Mouse (Mus musculus): ENCODE results near the gene Fam216a. TPM values are rescaled to one million over a fixed set of nuclear protein-coding genes. Genes with fewer than 3 reads are reported as not detected.

The Fam216a gene
- polyA plus RNA-seq, 1 experiment from 2014 or later = 15.9 TPM

DNA sequence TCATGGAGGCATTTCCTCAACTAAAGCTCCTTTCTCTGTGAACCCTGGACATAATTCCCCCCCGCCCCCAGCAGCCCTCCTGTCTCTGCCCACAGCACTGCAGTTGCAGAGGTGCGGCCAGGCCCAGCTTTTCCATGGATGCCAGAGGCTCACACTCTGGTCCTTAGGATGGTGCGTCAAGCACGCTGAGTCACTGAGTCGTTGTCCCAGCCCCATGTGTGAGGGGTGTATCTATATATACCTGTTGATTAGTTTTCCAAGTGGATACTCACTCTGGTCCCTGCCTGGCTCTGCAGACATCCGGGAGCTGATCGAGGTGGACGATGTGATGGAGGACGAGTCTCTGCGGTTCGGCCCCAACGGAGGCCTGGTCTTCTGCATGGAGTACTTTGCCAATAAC is 6.0 kb upstream of the Fam216a start:
- WGBS = 93% methylated on average over 12 of the region's 12 CpGs
- ATAC-seq = no peak

GRCm38 (mm10) chr5:122377101-122377833 is 5.1 kb upstream of the Fam216a start:
- Histone ChIP-seq H3K4me2 (replicated peaks; ENCODE audit: low read depth) (no peak overlapping the region), H3K4me3 (ENCODE audit: low read depth, low read length) (no peak overlapping the region), H3K27me3 (replicated peaks; ENCODE audit: control insufficient read depth, insufficient read depth, low read length) (no peaks in the 10 kb centered on the region), H3K27ac (ENCODE audit: low read depth, low read length) (no peak overlapping the region), H3K9me3 (ENCODE audit: control insufficient read depth) (no peaks in the 10 kb centered on the region), H3K9ac (ENCODE audit: low read depth, low read length) (no peak overlapping the region), H3K36me3 (ENCODE audit: control insufficient read depth, insufficient read depth) (peaks cover 41% of the 10 kb centered on the region), H3K4me1 (replicated peaks; ENCODE audit: control insufficient read depth, insufficient read depth, low read length) (no peaks in the 10 kb centered on the region)
- no peak for TF ChIP-seq CTCF (IDR thresholded peaks at IDR 0.05; ENCODE audit: low read depth)
- no peak for ATAC-seq
- 84% methylated on average over 4 of the region's 4 CpGs for WGBS

More for the DNA sequence above, 6.0 kb upstream of the Fam216a start:
- H3K36me3 ChIP-seq (ENCODE audit: control insufficient read depth, insufficient read depth) = peaks cover 43% of the 10 kb centered on the region
- no peaks in the 10 kb centered on the region for H3K9me3 ChIP-seq (ENCODE audit: control insufficient read depth)
- no peaks in the 10 kb centered on the region for H3K27me3 ChIP-seq (replicated peaks; ENCODE audit: control insufficient read depth, insufficient read depth, low read length)
- H3K4me3 ChIP-seq (ENCODE audit: low read depth, low read length) = no peak overlapping the region
- no peak for TF ChIP-seq CTCF (IDR thresholded peaks at IDR 0.05; ENCODE audit: low read depth)
- H3K4me2 ChIP-seq (replicated peaks; ENCODE audit: low read depth) = no peak overlapping the region
- H3K4me1 ChIP-seq (replicated peaks; ENCODE audit: control insufficient read depth, insufficient read depth, low read length) = no peaks in the 10 kb centered on the region
- H3K9ac ChIP-seq (ENCODE audit: low read depth, low read length) = no peak overlapping the region
- no peak overlapping the region for H3K27ac ChIP-seq (ENCODE audit: low read depth, low read length)

DNA sequence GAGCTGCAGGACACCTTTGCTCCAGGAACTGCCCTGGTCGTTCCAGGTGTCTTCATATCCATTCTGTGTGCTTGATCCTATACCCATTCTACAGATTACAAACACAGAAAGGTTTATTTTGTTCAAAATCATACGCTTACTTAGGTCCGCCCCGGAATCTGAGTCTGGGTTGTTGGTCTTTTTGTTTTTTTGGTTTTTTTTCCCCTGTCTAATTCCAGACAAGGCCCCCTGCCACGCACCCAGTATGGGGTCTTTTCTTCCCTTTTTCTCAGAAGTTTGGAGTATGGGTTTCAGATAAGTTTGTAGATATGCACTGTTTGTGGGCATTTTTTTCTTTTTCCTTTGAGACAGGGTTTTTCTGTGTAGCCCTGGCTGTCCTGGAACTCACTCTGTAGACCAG is 714 bp upstream of the Fam216a start:
- Histone ChIP-seq H3K27me3 (replicated peaks; ENCODE audit: control insufficient read depth, insufficient read depth, low read length) (no peaks in the 10 kb centered on the region), H3K27ac (ENCODE audit: low read depth, low read length) (peak overlapping the region; percentile 85)

GRCm38 (mm10) chr5:122371591-122372191 is 473 bp downstream of the Fam216a start, which contains the start of gene Gpn3:
Gpn3 (plus strand) TSS chr5:122371876.
- no peaks in the 10 kb centered on the region for H3K4me1 ChIP-seq (replicated peaks; ENCODE audit: control insufficient read depth, insufficient read depth, low read length)
- H3K36me3 ChIP-seq (ENCODE audit: control insufficient read depth, insufficient read depth) = peaks cover 14% of the 10 kb centered on the region; the same call in 1 of the 2 replicates
- TF ChIP-seq CTCF (IDR thresholded peaks at IDR 0.05; ENCODE audit: low read depth) = no peak
- peak within 1 kb of the TSS; percentile 85 for H3K27ac ChIP-seq (ENCODE audit: low read depth, low read length)
- 2% methylated on average over 35 of the region's 46 CpGs for WGBS
- H3K4me3 ChIP-seq (ENCODE audit: low read depth, low read length) = peak within 1 kb of the TSS; percentile 71
- H3K4me2 ChIP-seq (replicated peaks; ENCODE audit: low read depth) = peak within 1 kb of the TSS; percentile 90
- no peaks in the 10 kb centered on the region for H3K27me3 ChIP-seq (replicated peaks; ENCODE audit: control insufficient read depth, insufficient read depth, low read length)
- ATAC-seq = peak; percentile 62
- peak within 1 kb of the TSS; percentile 57 for H3K9ac ChIP-seq (ENCODE audit: low read depth, low read length)
- no peaks in the 10 kb centered on the region for H3K9me3 ChIP-seq (ENCODE audit: control insufficient read depth)

More for the DNA sequence above, 714 bp upstream of the Fam216a start:
- Histone ChIP-seq H3K4me3 (ENCODE audit: low read depth, low read length) (peak overlapping the region; percentile 71), H3K4me1 (replicated peaks; ENCODE audit: control insufficient read depth, insufficient read depth, low read length) (no peaks in the 10 kb centered on the region), H3K36me3 (ENCODE audit: control insufficient read depth, insufficient read depth) (peaks cover 7% of the 10 kb centered on the region; the same call in 1 of the 2 replicates), H3K9ac (ENCODE audit: low read depth, low read length) (peak overlapping the region; percentile 50; the same call in 1 of the 2 replicates), H3K4me2 (replicated peaks; ENCODE audit: low read depth) (peak overlapping the region; percentile 90), H3K9me3 (ENCODE audit: control insufficient read depth) (no peaks in the 10 kb centered on the region)
- 7% methylated on average over 5 of the region's 5 CpGs for WGBS
- no peak for ATAC-seq
- no peak for TF ChIP-seq CTCF (IDR thresholded peaks at IDR 0.05; ENCODE audit: low read depth)

DNA sequence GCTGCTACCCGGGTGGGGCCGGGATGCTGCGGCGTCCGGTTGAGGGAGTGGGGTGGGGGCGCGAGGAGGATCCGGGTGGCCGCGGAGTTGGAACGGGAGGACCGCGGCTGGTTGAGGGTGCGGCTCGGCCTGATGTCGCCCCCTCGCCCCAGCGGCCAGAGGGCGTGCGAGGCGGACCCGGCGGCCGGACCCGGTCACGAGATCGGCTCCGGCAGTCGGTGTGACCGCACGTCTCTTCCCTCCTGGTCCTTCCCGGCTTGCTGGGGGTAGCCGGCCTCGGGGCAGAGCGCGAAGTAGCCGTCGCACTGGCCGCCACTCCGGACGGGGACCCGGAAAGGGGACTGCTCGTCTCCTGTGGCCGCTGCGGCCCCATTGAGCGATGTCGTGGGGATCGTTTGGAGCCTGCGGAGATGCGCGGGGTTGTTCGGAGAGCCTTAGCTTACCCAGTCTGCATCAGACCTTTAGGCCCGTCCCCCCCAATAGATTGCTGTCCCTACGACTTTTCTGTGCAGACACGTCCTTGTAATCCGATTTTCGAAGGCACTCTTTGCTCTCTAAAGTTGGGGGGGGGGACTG is 17.6 kb downstream of the Fam216a start:
- peak overlapping the region; percentile 75 for H3K4me2 ChIP-seq (replicated peaks; ENCODE audit: low read depth)
- ATAC-seq = peak; percentile 78
- H3K4me1 ChIP-seq (replicated peaks; ENCODE audit: control insufficient read depth, insufficient read depth, low read length) = peaks cover 7% of the 10 kb centered on the region; the same call in 1 of the 2 replicates
- peak overlapping the region; percentile 88 for H3K27ac ChIP-seq (ENCODE audit: low read depth, low read length)
- H3K9ac ChIP-seq (ENCODE audit: low read depth, low read length) = peak overlapping the region; percentile 76
- under 1% methylated on average over 51 of the region's 57 CpGs for WGBS
- H3K9me3 ChIP-seq (ENCODE audit: control insufficient read depth) = no peaks in the 10 kb centered on the region
- peak overlapping the region; percentile 95 for H3K4me3 ChIP-seq (ENCODE audit: low read depth, low read length)
- H3K36me3 ChIP-seq (ENCODE audit: control insufficient read depth, insufficient read depth) = no peaks in the 10 kb centered on the region; the same call in 1 of the 2 replicates
- TF ChIP-seq CTCF (IDR thresholded peaks at IDR 0.05; ENCODE audit: low read depth) = peak; percentile 44; the same call in 1 of the 2 replicates
- no peaks in the 10 kb centered on the region for H3K27me3 ChIP-seq (replicated peaks; ENCODE audit: control insufficient read depth, insufficient read depth, low read length)

All from intestine, postnatal 0 days (tissue).